In the genomic region with DNA sequence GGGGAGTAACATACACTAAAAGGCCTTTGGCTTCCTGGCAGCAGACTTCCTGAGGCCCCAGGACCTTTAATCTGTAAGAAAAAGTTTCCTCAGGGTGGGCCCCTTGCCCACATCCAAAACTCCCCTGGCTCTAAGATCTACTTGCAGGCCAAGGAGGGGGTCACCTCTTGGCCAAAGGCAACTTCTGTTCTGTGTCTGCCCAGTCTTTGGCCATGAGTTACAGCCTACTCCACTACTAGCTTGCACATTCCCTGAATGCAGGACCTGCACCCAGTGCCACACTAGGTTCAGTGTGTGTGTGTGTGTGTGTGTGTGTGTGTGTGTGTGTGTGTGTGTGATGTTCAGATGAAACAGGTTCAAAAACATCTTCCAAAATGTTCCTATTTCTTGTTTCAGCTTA, we compare ENCODE assay signal across 18 mouse cellular contexts. TPM values are rescaled to one million over a fixed set of nuclear protein-coding genes. Genes with fewer than 3 reads are reported as not detected.
A peak's percentile ranks its signal among the peaks of the same experiment; 100 is the strongest.
DNase-seq lines count a peak whose midpoint lies in the region; ATAC-seq and TF ChIP-seq lines count a peak whose summit lies in the region.
"Had no signal": no experiment of that assay in that cellular context is flagged by ENCODE, and none has a peak within 500 bp of the region (broad histone marks: within the 10 kb centered on the region; RNA-seq: fewer than 3 reads in every experiment).

No protein-coding gene starts in this region.

- no peak for ATAC-seq in heart, embryonic 12.5 days (ENCODE audit: insufficient number of reproducible peaks, low FRiP score)
- no peak for ATAC-seq in stomach, embryonic 16.5 days (ENCODE audit: insufficient read depth, low FRiP score)
- ATAC-seq in stomach, postnatal 0 days (ENCODE audit: low FRiP score, low TSS enrichment) = no peak
- ATAC-seq in limb, embryonic 13.5 days (ENCODE audit: low FRiP score, low read depth) = no peak
- no peak for ATAC-seq in activated CD4-positive, CD25-positive, alpha-beta regulatory T cell, adult 4 months
- ATAC-seq: hindbrain, postnatal 0 days; Patski had no signal

- 0 out of 2 replicates have a peak overlapping the region, but pooled peaks have one; percentile 18 for H3K9ac ChIP-seq in heart, embryonic 12.5 days
- H3K9ac ChIP-seq in stomach, embryonic 16.5 days (ENCODE audit: low read length) = 0 out of 2 replicates have a peak overlapping the region, but pooled peaks have one; percentile 16
- H3K9ac ChIP-seq in stomach, postnatal 0 days (ENCODE audit: low read length) = no peak overlapping the region
- no peak overlapping the region for H3K9ac ChIP-seq in limb, embryonic 13.5 days
- H3K9ac ChIP-seq: lung, embryonic 15.5 days had no signal

- no peaks in the 10 kb centered on the region for H3K27me3 ChIP-seq in heart, embryonic 12.5 days (replicated peaks)
- no peaks in the 10 kb centered on the region for H3K27me3 ChIP-seq in stomach, embryonic 16.5 days (ENCODE audit: control insufficient read depth, insufficient read depth, low read length)
- H3K27me3 ChIP-seq in stomach, postnatal 0 days (ENCODE audit: control insufficient read depth, insufficient read depth, low read length) = no peaks in the 10 kb centered on the region
- H3K27me3 ChIP-seq in limb, embryonic 13.5 days = no peaks in the 10 kb centered on the region
- H3K27me3 ChIP-seq: lung, embryonic 15.5 days; Patski had no signal

- no peak for TF ChIP-seq EP300 in stomach, postnatal 0 days (optimal IDR thresholded peaks at IDR 0.05)

- no peak for TF ChIP-seq CTCF in stomach, postnatal 0 days (IDR thresholded peaks at IDR 0.05; ENCODE audit: low read depth)

- peaks cover 26% of the 10 kb centered on the region for H3K36me3 ChIP-seq in heart, embryonic 12.5 days
- H3K36me3 ChIP-seq in stomach, embryonic 16.5 days (ENCODE audit: control insufficient read depth, insufficient read depth, low read length) = peaks cover 10% of the 10 kb centered on the region
- H3K36me3 ChIP-seq in stomach, postnatal 0 days (ENCODE audit: control insufficient read depth, insufficient read depth, low read length) = peaks cover 8% of the 10 kb centered on the region; the same call in 1 of the 2 replicates
- H3K36me3 ChIP-seq in limb, embryonic 13.5 days = peaks cover 22% of the 10 kb centered on the region

- H3K9me3 ChIP-seq in heart, embryonic 12.5 days (replicated peaks) = no peaks in the 10 kb centered on the region
- H3K9me3 ChIP-seq in stomach, embryonic 16.5 days (replicated peaks; ENCODE audit: control insufficient read depth, low read length) = no peaks in the 10 kb centered on the region
- no peaks in the 10 kb centered on the region for H3K9me3 ChIP-seq in stomach, postnatal 0 days (ENCODE audit: control insufficient read depth, low read length)
- H3K9me3 ChIP-seq in limb, embryonic 13.5 days = no peaks in the 10 kb centered on the region
- H3K9me3 ChIP-seq: lung, embryonic 15.5 days had no signal

- H3K4me2 ChIP-seq in heart, embryonic 12.5 days = no peak overlapping the region
- no peak overlapping the region for H3K4me2 ChIP-seq in stomach, embryonic 16.5 days (ENCODE audit: low read depth, low read length)
- no peak overlapping the region for H3K4me2 ChIP-seq in stomach, postnatal 0 days (replicated peaks; ENCODE audit: low read depth)
- H3K4me2 ChIP-seq in limb, embryonic 13.5 days (replicated peaks) = no peak overlapping the region
- H3K4me2 ChIP-seq: lung, embryonic 15.5 days had no signal

- no peak overlapping the region for H3K4me3 ChIP-seq in heart, embryonic 12.5 days
- no peak overlapping the region for H3K4me3 ChIP-seq in stomach, embryonic 16.5 days (replicated peaks; ENCODE audit: low read length)
- H3K4me3 ChIP-seq in stomach, postnatal 0 days (ENCODE audit: low read depth, low read length) = no peak overlapping the region
- H3K4me3 ChIP-seq in limb, embryonic 13.5 days = no peak overlapping the region
- H3K4me3 ChIP-seq: lung, embryonic 15.5 days had no signal

- DNase-seq in heart, postnatal 36 days = no peak
- DNase-seq in stomach, postnatal 0 days (ENCODE audit: low spot score) = no peak
- DNase-seq in layer of hippocampus, postnatal 25 days (ENCODE audit: extremely low spot score in 1 of 2, low spot score in 1 of 2) = no peak
- DNase-seq: cerebellum, adult 8-10 months; gastrocnemius, postnatal 25 days; kidney, adult 8-10 months; midbrain, embryonic 14.5 days; right cerebral cortex, postnatal 4 days; thymus, adult 18-20 months had no signal

- H3K4me1 ChIP-seq in heart, embryonic 12.5 days (replicated peaks) = peaks cover 22% of the 10 kb centered on the region
- peaks cover 13% of the 10 kb centered on the region for H3K4me1 ChIP-seq in stomach, embryonic 16.5 days (ENCODE audit: control insufficient read depth, insufficient read depth, low read length)
- H3K4me1 ChIP-seq in stomach, postnatal 0 days (replicated peaks; ENCODE audit: control insufficient read depth, insufficient read depth) = no peaks in the 10 kb centered on the region
- peaks cover 31% of the 10 kb centered on the region for H3K4me1 ChIP-seq in limb, embryonic 13.5 days

- intact Hi-C loops in heart, postnatal 36 days (cut with DNase I) = no loop called here

- no peak overlapping the region for H3K27ac ChIP-seq in heart, embryonic 12.5 days (ENCODE audit: poor library complexity, severe bottlenecking)
- no peak overlapping the region for H3K27ac ChIP-seq in stomach, embryonic 16.5 days (ENCODE audit: low read length)
- H3K27ac ChIP-seq in stomach, postnatal 0 days (replicated peaks) = no peak overlapping the region
- peak overlapping the region; percentile 52; the same call in 1 of the 2 replicates for H3K27ac ChIP-seq in limb, embryonic 13.5 days
- H3K27ac ChIP-seq: hindbrain, postnatal 0 days; lung, embryonic 15.5 days had no signal

RNA-seq across cellular contexts. Expression of a gene that starts 7.2 kb away (rescaled TPM):
- polyA plus RNA-seq in heart, embryonic 12.5 days (2016; fragmentation: Nextera tagmentation; extraction: Ambion mirVana) = 2,254 and 2,412 TPM in 2 replicates
- total RNA-seq in heart, postnatal 36 days (2021) = 1,000 to 10,000 TPM; 2,889 to 3,152 TPM
- 1,902 and 2,108 TPM in 2 replicates for polyA plus RNA-seq in stomach, embryonic 16.5 days (2015; fragmentation: Nextera tagmentation; extraction: Ambion mirVana)
- polyA plus RNA-seq in stomach, postnatal 0 days (2015; fragmentation: Nextera tagmentation; extraction: Ambion mirVana) = 2,976 and 2,992 TPM in 2 replicates
- 1,470 and 1,484 TPM in 2 replicates for polyA plus RNA-seq in limb, embryonic 13.5 days (2015; fragmentation: Nextera tagmentation; extraction: Ambion mirVana)
- polyA plus RNA-seq in activated CD4-positive, CD25-positive, alpha-beta regulatory T cell, adult 4 months (2017; shearing (Covaris generic)) = 1,000 to 10,000 TPM; 1,834 to 2,304 TPM
- total RNA-seq in layer of hippocampus, postnatal 25 days (2021) = 1,000 to 10,000 TPM; 2,794 to 3,082 TPM

RNA-seq across cellular contexts. Expression of a gene that starts 13.8 kb away (rescaled TPM):
- 0.32 and 0.34 TPM in 2 replicates for polyA plus RNA-seq in heart, embryonic 12.5 days (2016; fragmentation: Nextera tagmentation; extraction: Ambion mirVana)
- total RNA-seq in heart, postnatal 36 days (2021) = under 1 TPM; 0.11 to 0.14 TPM
- polyA plus RNA-seq in stomach, embryonic 16.5 days (2015; fragmentation: Nextera tagmentation; extraction: Ambion mirVana) = 0.61 and 0.64 TPM in 2 replicates
- 0.36 and 0.58 TPM in 2 replicates for polyA plus RNA-seq in stomach, postnatal 0 days (2015; fragmentation: Nextera tagmentation; extraction: Ambion mirVana)
- polyA plus RNA-seq in limb, embryonic 13.5 days (2015; fragmentation: Nextera tagmentation; extraction: Ambion mirVana) = 2.0 and 2.1 TPM in 2 replicates
- polyA plus RNA-seq in activated CD4-positive, CD25-positive, alpha-beta regulatory T cell, adult 4 months (2017; shearing (Covaris generic)) = not detected
- under 1 TPM; 0.85 to 0.96 TPM for total RNA-seq in layer of hippocampus, postnatal 25 days (2021)
- total RNA-seq: common myeloid progenitor, adult 5-6 weeks had no signal
- polyA plus RNA-seq: Patski had no signal

RNA-seq across cellular contexts. Expression of a gene that starts 13.9 kb away (rescaled TPM):
- 38.0 and 39.7 TPM in 2 replicates for polyA plus RNA-seq in heart, embryonic 12.5 days (2016; fragmentation: Nextera tagmentation; extraction: Ambion mirVana)
- 1 to 10 TPM; 7.9 to 8.7 TPM for total RNA-seq in heart, postnatal 36 days (2021)
- 33.7 and 38.1 TPM in 2 replicates for polyA plus RNA-seq in stomach, embryonic 16.5 days (2015; fragmentation: Nextera tagmentation; extraction: Ambion mirVana)
- 14.7 and 14.8 TPM in 2 replicates for polyA plus RNA-seq in stomach, postnatal 0 days (2015; fragmentation: Nextera tagmentation; extraction: Ambion mirVana)
- 40.6 and 45.2 TPM in 2 replicates for polyA plus RNA-seq in limb, embryonic 13.5 days (2015; fragmentation: Nextera tagmentation; extraction: Ambion mirVana)
- polyA plus RNA-seq in activated CD4-positive, CD25-positive, alpha-beta regulatory T cell, adult 4 months (2017; shearing (Covaris generic)) = 1 to 10 TPM in 1 of 2 experiments, not detected in 1; 1.2 TPM
- 1 to 10 TPM; 9.3 TPM for total RNA-seq in layer of hippocampus, postnatal 25 days (2021)
- total RNA-seq: neutrophil, adult 5-6 weeks had no signal

RNA-seq across cellular contexts. Expression of a gene that starts 53.8 kb away (rescaled TPM):
- polyA plus RNA-seq in heart, embryonic 12.5 days (2016; fragmentation: Nextera tagmentation; extraction: Ambion mirVana) = 40.7 and 45.2 TPM in 2 replicates
- total RNA-seq in heart, postnatal 36 days (2021) = 10 to 100 TPM; 37.8 to 39.8 TPM
- polyA plus RNA-seq in stomach, embryonic 16.5 days (2015; fragmentation: Nextera tagmentation; extraction: Ambion mirVana) = 18.9 and 22.5 TPM in 2 replicates
- 27.5 and 31.2 TPM in 2 replicates for polyA plus RNA-seq in stomach, postnatal 0 days (2015; fragmentation: Nextera tagmentation; extraction: Ambion mirVana)
- 10.0 and 10.8 TPM in 2 replicates for polyA plus RNA-seq in limb, embryonic 13.5 days (2015; fragmentation: Nextera tagmentation; extraction: Ambion mirVana)
- polyA plus RNA-seq in activated CD4-positive, CD25-positive, alpha-beta regulatory T cell, adult 4 months (2017; shearing (Covaris generic)) = not detected
- 10 to 100 TPM; 26.3 to 27.9 TPM for total RNA-seq in layer of hippocampus, postnatal 25 days (2021)
- total RNA-seq: neutrophil, adult 5-6 weeks had no signal

Comparison
In these comparisons a context has a peak if more than half of its experiments do, and no peak if none do; other contexts are left out.
1. H3K9ac ChIP-seq: peak in heart, embryonic 12.5 days (single experiment) and stomach, embryonic 16.5 days (single experiment); none in stomach, postnatal 0 days (single experiment) and limb, embryonic 13.5 days (single experiment).